Mouse (Mus musculus) thymus, postnatal 10 days (tissue): ENCODE data around the gene Gdap1l1.
A peak's percentile ranks its signal among the peaks of the same experiment; 100 is the strongest.

Experiments used
- DNase-seq, 2 experiments: peaks; one replicate each; pipeline ENCODE4 v3.0.0; 2021; ENCODE audit warnings: low spot score in 2 of 2

Gene Gdap1l1

DNA sequence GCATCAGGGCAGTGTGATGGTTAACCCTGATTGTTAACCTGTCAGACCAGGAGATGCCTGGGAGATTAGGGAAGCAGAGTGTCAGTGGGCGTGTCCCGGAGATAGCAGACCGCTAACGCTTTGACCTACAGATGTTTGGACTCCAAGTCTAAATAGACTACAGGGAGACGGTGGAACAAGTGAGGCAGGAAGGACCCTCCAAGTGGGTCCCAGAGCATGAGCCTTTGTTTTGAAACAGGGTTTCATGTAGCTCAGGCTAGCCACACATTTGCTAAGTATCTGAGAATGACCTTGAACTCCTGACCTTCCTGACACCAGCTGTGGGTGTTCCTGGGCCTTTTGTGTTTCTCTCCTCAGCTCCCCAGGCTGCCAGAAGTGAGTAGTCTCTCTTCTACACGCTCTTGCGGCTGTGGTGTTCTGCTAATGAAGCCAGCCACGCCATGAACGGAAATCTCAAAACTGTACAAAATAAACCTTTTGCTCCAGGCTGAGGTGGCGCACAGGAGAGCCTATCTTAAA lies 25.0 kb downstream of the Gdap1l1 start:
- DNase-seq, result no peak

- no peak for DNase-seq
These were observed 25.7 kb downstream of the Gdap1l1 start for GRCm38 (mm10) chr2:163463998-163464397.

DNA sequence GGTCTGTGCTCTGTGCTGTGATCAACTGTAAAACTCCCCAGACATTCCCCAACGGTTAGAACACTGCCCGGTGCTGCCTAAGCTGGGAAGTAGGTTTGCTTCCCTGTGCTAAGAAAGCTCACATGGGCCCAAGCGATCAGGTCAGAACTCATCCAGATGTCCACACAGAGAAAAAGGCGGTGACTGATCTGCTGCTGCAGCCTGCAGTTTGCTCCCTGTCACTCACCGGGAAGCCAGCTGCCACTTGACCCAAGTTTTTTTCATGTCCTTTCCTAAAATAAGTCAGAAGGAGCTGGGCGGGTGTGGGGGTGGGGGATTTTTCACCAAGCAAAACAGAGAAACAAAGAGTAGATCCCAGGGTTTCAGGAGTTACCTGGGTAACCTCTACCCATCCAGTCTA lies 26.3 kb downstream of the Gdap1l1 start:
- no peak for DNase-seq

DNA sequence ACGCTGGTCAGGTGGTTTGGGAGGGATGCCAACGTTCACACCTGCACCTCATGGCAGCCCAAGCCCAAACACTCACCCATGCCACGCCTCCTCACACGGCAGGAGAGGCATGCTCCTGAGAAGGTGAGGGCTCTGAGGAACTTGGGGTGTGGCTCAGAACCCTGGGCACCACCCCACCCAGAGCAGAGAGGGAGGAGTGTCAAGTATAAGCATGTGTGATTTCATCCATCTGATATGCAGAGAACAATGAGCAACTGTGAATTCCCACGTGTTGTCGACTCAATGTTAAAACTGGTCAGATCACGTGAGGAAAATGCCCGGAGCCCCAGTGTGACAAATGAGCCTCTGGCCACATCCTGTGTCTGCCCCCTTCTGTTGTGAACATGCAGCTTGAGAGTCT lies 28.5 kb downstream of the Gdap1l1 start:
- no peak for DNase-seq

GRCm38 (mm10) chr2:163467585-163467984 lies 29.3 kb downstream of the Gdap1l1 start:
- DNase-seq, result no peak

- no peak for DNase-seq
These were observed 30.6 kb downstream of the Gdap1l1 start for GRCm38 (mm10) chr2:163468866-163469265.

- no peak for DNase-seq
These were observed 31.4 kb downstream of the Gdap1l1 start for GRCm38 (mm10) chr2:163469711-163470110.

- no peak for DNase-seq
These were observed 32.9 kb downstream of the Gdap1l1 start for GRCm38 (mm10) chr2:163471136-163471535.

GRCm38 (mm10) chr2:163471710-163472465 lies 33.6 kb downstream of the Gdap1l1 start:
- no peak for DNase-seq

DNA sequence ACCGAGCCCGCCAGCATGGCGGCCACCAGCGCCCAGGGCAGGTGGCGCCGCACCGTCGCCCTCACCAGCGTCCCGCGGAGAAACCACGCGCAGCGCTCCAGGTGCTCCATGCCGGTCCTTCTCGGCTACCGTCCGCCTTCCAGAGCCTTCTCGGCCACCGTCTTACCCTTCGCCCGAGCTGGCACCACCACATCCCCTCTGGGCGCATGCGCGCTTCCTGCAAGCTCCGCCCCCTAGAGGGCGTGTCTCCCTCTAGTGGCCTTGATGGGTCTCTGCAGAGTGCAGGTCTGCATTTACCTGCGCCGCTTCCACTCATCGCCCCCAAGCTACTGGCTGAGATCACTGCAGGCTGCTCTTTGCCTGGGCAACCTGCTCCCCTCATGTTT lies 34.2 kb downstream of the Gdap1l1 start, which contains the start of gene Fitm2:
Gene Fitm2 (minus strand): TSS at position 164 of the 386 bp plus-strand sequence.
- peak; percentile 94 to 96 for DNase-seq

DNA sequence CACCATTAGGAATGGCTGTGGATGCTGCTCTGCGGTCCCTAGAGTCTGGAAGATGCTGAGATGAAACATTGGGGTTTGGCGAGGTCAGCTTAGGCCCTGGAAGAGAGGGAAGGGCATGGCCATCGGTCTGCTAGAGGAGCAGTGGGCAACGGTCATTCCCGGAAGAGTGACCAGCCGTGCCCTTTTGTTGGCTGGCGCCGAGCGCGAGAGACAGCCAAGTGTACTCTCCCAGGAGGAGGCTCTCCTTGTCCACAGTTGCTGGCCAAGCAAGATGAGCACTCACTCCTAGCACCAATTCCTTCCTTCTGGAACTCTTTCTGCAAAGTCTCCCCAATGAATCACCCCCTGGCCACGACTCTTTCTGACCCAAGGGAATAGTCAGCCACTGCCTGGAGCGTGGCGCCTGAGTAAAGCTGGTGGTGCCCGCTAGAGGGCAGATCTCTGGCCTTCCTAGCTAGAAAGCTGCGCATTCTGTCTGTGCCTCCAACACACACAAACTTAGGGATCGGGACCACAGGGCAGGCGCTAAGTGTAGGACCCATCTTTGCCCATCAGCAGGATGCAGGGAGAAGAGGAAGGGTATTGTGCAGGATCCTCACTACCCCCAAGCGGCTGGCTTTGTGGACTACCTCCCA lies 42.0 kb downstream of the Gdap1l1 start:
- no peak for DNase-seq

- DNase-seq, result no peak
These were observed 43.3 kb downstream of the Gdap1l1 start for GRCm38 (mm10) chr2:163481539-163482029.

GRCm38 (mm10) chr2:163487360-163487759 lies 49.1 kb downstream of the Gdap1l1 start:
- DNase-seq, result no peak

GRCm38 (mm10) chr2:163489725-163490291 lies 51.5 kb downstream of the Gdap1l1 start:
- DNase-seq, result no peak

GRCm38 (mm10) chr2:163490656-163491055 lies 52.4 kb downstream of the Gdap1l1 start:
- no peak for DNase-seq

DNA sequence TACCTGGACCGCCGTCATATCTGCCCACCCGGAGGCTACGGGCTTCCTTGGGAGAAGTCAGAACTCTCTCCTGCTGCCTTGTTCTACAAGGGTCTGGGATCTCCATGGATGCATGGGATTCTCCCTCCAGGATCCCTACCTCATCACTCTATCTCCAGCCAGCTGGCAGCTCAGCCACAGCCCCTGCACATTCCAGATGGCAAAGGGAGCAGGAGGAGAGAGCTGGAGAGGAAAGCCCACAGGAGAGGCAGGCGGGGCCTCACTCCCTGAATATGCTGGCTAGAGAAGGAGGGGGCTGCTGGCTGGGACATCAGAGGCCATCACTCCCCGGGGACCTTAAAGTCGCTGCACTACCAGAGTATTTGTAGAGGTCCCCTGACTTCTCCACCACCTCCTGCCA lies 53.1 kb downstream of the Gdap1l1 start:
- no peak for DNase-seq

DNA sequence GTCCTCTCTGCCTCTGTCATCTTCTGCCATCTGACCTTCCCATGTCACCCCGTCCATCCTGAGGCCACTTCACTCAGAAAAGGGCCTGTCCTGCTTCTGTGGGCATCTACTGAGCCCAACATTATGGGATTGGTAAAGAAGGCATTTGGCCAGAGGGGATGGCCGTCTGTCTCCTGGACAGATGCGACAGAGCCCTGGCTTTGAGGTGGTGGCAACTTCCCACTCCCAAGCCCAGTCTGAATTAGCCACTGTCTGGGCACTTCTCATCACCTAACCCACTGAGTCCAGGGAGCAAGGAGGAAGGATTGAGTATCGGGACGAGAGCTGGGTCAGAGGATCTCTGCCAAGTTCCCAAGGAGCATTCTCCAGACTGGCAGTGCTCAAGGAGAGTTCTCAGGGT lies 53.7 kb downstream of the Gdap1l1 start, which contains the start of gene R3hdml:
Gene R3hdml (plus strand): TSS at position 301 of the 400 bp plus-strand sequence.
- DNase-seq, result no peak

DNA sequence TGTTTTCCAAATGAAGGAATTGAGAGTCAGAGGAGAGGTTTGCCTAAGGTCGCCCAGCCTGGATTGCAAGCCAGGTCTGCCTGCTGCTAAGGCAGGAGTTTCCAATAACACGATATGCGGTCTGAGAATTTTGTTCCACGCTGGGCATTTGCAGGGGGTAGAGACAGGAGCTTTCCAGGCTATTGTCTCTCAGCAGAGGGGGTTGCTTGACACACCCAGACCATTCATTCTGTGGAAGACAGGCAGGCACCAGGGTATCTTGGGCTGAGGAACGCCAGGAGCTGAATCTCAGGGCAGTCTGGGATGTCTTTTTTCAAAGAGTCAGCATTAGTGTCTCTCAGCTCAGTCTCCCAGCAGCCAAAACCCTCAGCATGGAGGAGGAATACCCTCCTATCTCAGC lies 54.8 kb downstream of the Gdap1l1 start:
- DNase-seq, result no peak

- no peak for DNase-seq
These were observed 55.7 kb downstream of the Gdap1l1 start for GRCm38 (mm10) chr2:163493976-163494375.

GRCm38 (mm10) chr2:163494456-163494855 lies 56.2 kb downstream of the Gdap1l1 start:
- DNase-seq, result no peak

DNA sequence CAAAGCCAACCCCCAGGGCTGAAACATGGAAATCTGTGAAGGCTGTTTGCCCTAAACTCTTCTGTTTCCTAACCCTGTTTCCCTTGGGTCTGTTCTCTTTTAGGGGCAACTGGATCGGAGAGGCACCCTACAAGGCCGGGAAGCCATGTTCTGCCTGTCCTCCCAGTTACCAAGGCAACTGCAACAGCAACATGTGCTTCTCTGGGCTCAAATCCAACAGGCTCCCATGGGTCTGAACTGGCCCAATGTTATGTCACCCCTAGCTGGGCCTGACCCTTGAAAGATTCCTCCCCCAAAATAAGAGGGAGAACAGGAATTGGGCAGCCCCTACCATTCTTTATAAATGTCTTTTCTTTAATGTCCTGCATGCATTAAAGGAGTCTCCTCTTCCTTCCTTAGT lies 63.9 kb downstream of the Gdap1l1 start:
- DNase-seq, result no peak

GRCm38 (mm10) chr2:163503191-163503590 lies 64.9 kb downstream of the Gdap1l1 start:
- no peak for DNase-seq
